Mouse (Mus musculus): ENCODE data around the gene Pbx4. TPM values are rescaled to one million over a fixed set of nuclear protein-coding genes. Genes with fewer than 3 reads are reported as not detected.

The Pbx4 gene
- total RNA-seq, 1 experiment: 5.2 TPM

GRCm38 (mm10) chr8:69820466-69820865 lies 11.8 kb upstream of the Pbx4 start:
- no peak for DNase-seq (ENCODE audit: low read depth, low spot score)
- H3K9ac ChIP-seq (ENCODE audit: insufficient read depth, low read depth, low read length, poor library complexity, severe bottlenecking): no peak overlapping the region
- TF ChIP-seq CHD2 (IDR thresholded peaks at IDR 0.05; ENCODE audit: low read depth, low read length): no peak
- TF ChIP-seq ZC3H11A (IDR thresholded peaks at IDR 0.05; ENCODE audit: borderline replicate concordance, low read depth, low read length): no peak
- TF ChIP-seq HCFC1 (IDR thresholded peaks at IDR 0.05; ENCODE audit: borderline replicate concordance, insufficient read depth, low read length): no peak
- no peak for TF ChIP-seq ZNF384 (IDR thresholded peaks at IDR 0.05; ENCODE audit: low read depth, low read length)
- no peak for TF ChIP-seq MAFK (IDR thresholded peaks at IDR 0.05; ENCODE audit: insufficient read depth, low read depth, low read length)
- H3K27ac ChIP-seq (ENCODE audit: insufficient read depth, low read depth, low read length, poor library complexity, severe bottlenecking): no peak overlapping the region
- peaks cover 5% of the 10 kb centered on the region; the same call in 1 of the 2 replicates for H3K36me3 ChIP-seq (ENCODE audit: control insufficient read depth, insufficient read depth, low read length, poor library complexity, severe bottlenecking)
- peaks cover 0 to 17% of the 10 kb centered on the region in 2 experiments; a peak in 1 of 4 replicates for H3K4me1 ChIP-seq (ENCODE audit: control insufficient read depth in 2 of 2, insufficient read depth in 2 of 2, low read length in 2 of 2, poor library complexity in 1 of 2)
- in situ Hi-C loops (cut with MboI; ENCODE audit: low sequenced_read_pairs in 2 of 2, unreplicated experiment in 2 of 2): no loop called here
- H3K4me3 ChIP-seq (ENCODE audit: insufficient read depth in 1 of 2, low read depth in 1 of 2, low read length in 2 of 2, poor library complexity in 1 of 2, severe bottlenecking in 1 of 2): no peak overlapping the region
- H3K9me3 ChIP-seq (ENCODE audit: control insufficient read depth, insufficient read depth, low read depth, low read length): no peaks in the 10 kb centered on the region

GRCm38 (mm10) chr8:69821971-69822385 lies 10.3 kb upstream of the Pbx4 start:
- in situ Hi-C loops (cut with MboI; ENCODE audit: low sequenced_read_pairs in 2 of 2, unreplicated experiment in 2 of 2): no loop called here
- Histone ChIP-seq H3K27ac (ENCODE audit: insufficient read depth, low read depth, low read length, poor library complexity, severe bottlenecking) (peak overlapping the region; percentile 36), H3K4me1 (ENCODE audit: control insufficient read depth in 2 of 2, insufficient read depth in 2 of 2, low read length in 2 of 2, poor library complexity in 1 of 2) (peaks cover 0 to 19% of the 10 kb centered on the region in 2 experiments; a peak in 1 of 4 replicates), H3K4me3 (ENCODE audit: insufficient read depth in 1 of 2, low read depth in 1 of 2, low read length in 2 of 2, poor library complexity in 1 of 2, severe bottlenecking in 1 of 2) (peak overlapping the region; percentile 74 to 83), H3K9ac (ENCODE audit: insufficient read depth, low read depth, low read length, poor library complexity, severe bottlenecking) (peak overlapping the region; percentile 79), H3K36me3 (ENCODE audit: control insufficient read depth, insufficient read depth, low read length, poor library complexity, severe bottlenecking) (peaks cover 5% of the 10 kb centered on the region; the same call in 1 of the 2 replicates), H3K9me3 (ENCODE audit: control insufficient read depth, insufficient read depth, low read depth, low read length) (no peaks in the 10 kb centered on the region)
- TF ChIP-seq ZC3H11A (IDR thresholded peaks at IDR 0.05; ENCODE audit: borderline replicate concordance, low read depth, low read length): no peak
- TF ChIP-seq HCFC1 (IDR thresholded peaks at IDR 0.05; ENCODE audit: borderline replicate concordance, insufficient read depth, low read length): no peak
- TF ChIP-seq CHD2 (IDR thresholded peaks at IDR 0.05; ENCODE audit: low read depth, low read length): no peak
- TF ChIP-seq MAFK (IDR thresholded peaks at IDR 0.05; ENCODE audit: insufficient read depth, low read depth, low read length): no peak
- TF ChIP-seq ZNF384 (IDR thresholded peaks at IDR 0.05; ENCODE audit: low read depth, low read length): no peak
- no peak for DNase-seq (ENCODE audit: low read depth, low spot score)

- H3K9ac ChIP-seq (ENCODE audit: insufficient read depth, low read depth, low read length, poor library complexity, severe bottlenecking): peak within 1 kb of the TSS; percentile 79
- H3K9me3 ChIP-seq (ENCODE audit: control insufficient read depth, insufficient read depth, low read depth, low read length): no peaks in the 10 kb centered on the region
- H3K4me3 ChIP-seq (ENCODE audit: insufficient read depth in 1 of 2, low read depth in 1 of 2, low read length in 2 of 2, poor library complexity in 1 of 2, severe bottlenecking in 1 of 2): peak within 1 kb of the TSS; percentile 74 to 83
- H3K36me3 ChIP-seq (ENCODE audit: control insufficient read depth, insufficient read depth, low read length, poor library complexity, severe bottlenecking): peaks cover 5% of the 10 kb centered on the region; the same call in 1 of the 2 replicates
- DNase-seq (ENCODE audit: low read depth, low spot score): peak; percentile 72
- in situ Hi-C loops (cut with MboI; ENCODE audit: low sequenced_read_pairs in 2 of 2, unreplicated experiment in 2 of 2): no loop called here
- peaks cover 0 to 19% of the 10 kb centered on the region in 2 experiments; a peak in 1 of 4 replicates for H3K4me1 ChIP-seq (ENCODE audit: control insufficient read depth in 2 of 2, insufficient read depth in 2 of 2, low read length in 2 of 2, poor library complexity in 1 of 2)
- TF ChIP-seq HCFC1 (IDR thresholded peaks at IDR 0.05; ENCODE audit: borderline replicate concordance, insufficient read depth, low read length) (peak; percentile 30; the same call in 1 of the 2 replicates), ZNF384 (IDR thresholded peaks at IDR 0.05; ENCODE audit: low read depth, low read length) (no peak)
- H3K27ac ChIP-seq (ENCODE audit: insufficient read depth, low read depth, low read length, poor library complexity, severe bottlenecking): peak within 1 kb of the TSS; percentile 36
Measured at GRCm38 (mm10) chr8:69822386-69823191, 9.7 kb upstream of the Pbx4 start, which contains the start of gene Lpar2. Gene Lpar2 (plus strand): TSS chr8:69822429.

GRCm38 (mm10) chr8:69826371-69826770 lies 5.9 kb upstream of the Pbx4 start:
- Histone ChIP-seq H3K4me3 (ENCODE audit: insufficient read depth in 1 of 2, low read depth in 1 of 2, low read length in 2 of 2, poor library complexity in 1 of 2, severe bottlenecking in 1 of 2) (peak overlapping the region in 1 of 2 experiments; percentile 31; a peak in 1 of 4 replicates), H3K9ac (ENCODE audit: insufficient read depth, low read depth, low read length, poor library complexity, severe bottlenecking) (0 out of 2 replicates have a peak overlapping the region, but pooled peaks have one; percentile 8), H3K27ac (ENCODE audit: insufficient read depth, low read depth, low read length, poor library complexity, severe bottlenecking) (no peak overlapping the region), H3K36me3 (ENCODE audit: control insufficient read depth, insufficient read depth, low read length, poor library complexity, severe bottlenecking) (peaks cover 7% of the 10 kb centered on the region; the same call in 1 of the 2 replicates), H3K9me3 (ENCODE audit: control insufficient read depth, insufficient read depth, low read depth, low read length) (no peaks in the 10 kb centered on the region), H3K4me1 (ENCODE audit: control insufficient read depth in 2 of 2, insufficient read depth in 2 of 2, low read length in 2 of 2, poor library complexity in 1 of 2) (peaks cover 0 to 12% of the 10 kb centered on the region in 2 experiments; a peak in 1 of 4 replicates)
- TF ChIP-seq HCFC1 (IDR thresholded peaks at IDR 0.05; ENCODE audit: borderline replicate concordance, insufficient read depth, low read length): no peak
- TF ChIP-seq CHD2 (IDR thresholded peaks at IDR 0.05; ENCODE audit: low read depth, low read length): no peak
- TF ChIP-seq MAFK (IDR thresholded peaks at IDR 0.05; ENCODE audit: insufficient read depth, low read depth, low read length): no peak
- no peak for TF ChIP-seq ZNF384 (IDR thresholded peaks at IDR 0.05; ENCODE audit: low read depth, low read length)
- TF ChIP-seq ZC3H11A (IDR thresholded peaks at IDR 0.05; ENCODE audit: borderline replicate concordance, low read depth, low read length): no peak
- DNase-seq (ENCODE audit: low read depth, low spot score): no peak
- in situ Hi-C loops (cut with MboI; ENCODE audit: low sequenced_read_pairs in 2 of 2, unreplicated experiment in 2 of 2): no loop called here
